Mouse (Mus musculus): ENCODE measurements around the gene Nptx1.

Nptx1 gene

DNA sequence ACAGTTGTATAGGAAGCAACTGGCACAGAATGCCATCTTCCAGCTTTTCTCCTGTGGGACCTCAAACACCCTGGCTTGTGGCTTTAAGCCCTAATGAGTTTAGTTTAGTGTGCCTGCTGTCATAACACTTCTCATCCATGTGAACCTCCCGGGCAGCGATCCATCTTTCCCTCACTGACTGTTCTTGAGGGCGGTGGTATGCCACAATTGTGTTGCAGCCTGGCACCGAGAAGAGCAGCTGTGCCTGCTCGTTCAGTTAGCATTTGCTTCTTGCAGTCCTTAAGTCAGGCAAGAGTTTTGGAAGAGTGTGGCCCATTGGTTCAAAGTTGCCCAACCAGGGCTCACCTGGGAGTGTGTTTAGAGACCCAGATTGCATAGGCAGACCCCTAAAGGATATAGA is 51.4 kb downstream of the Nptx1 start:
- no peak for DNase-seq (ENCODE audit: extremely low read depth, insufficient read length, low spot score)

GRCm38 (mm10) chr11:119493516-119493915 is 54.0 kb downstream of the Nptx1 start:
- no peak for DNase-seq (ENCODE audit: extremely low read depth, insufficient read length, low spot score)

DNA sequence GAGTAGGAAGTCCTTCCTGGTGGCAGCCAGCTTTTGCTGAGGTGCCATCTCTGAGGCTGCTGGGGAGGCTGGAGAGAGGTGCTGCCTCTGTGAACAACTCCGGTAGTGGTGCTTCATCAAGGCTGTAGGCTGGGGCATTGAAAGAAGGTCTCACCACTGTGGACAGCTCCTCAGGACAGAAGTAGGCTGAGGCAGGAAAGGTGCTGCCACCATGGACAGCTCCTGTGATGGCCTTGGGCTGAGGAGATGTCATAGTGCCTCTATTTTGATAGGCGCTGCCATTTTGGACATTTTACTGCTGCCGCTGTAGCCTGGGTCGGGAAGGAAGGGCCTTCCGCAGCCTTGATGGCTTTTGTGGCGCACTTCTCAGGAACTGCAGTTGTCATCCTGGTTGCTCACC is 54.7 kb downstream of the Nptx1 start:
- no peak for DNase-seq (ENCODE audit: extremely low read depth, insufficient read length, low spot score)

DNA sequence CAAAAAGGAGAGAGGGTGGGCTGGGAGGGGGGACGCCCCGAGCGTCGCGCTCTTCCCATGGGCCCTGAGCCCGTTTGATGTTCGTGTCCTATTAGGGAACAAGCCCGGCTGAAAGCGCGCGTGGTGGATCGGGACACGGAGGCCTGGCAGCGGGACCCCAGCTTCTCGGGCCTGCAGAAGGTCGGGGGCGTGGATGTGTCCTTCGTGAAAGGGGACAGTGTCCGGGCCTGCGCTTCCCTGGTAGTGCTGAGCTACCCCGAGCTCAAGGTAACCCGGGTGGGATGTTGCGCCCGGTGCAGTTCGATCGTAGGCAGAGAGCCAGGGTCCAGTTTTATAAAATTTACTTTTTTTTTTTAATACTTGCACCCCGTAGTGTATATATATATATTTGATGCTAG is 55.9 kb downstream of the Nptx1 start:
- no peak for DNase-seq (ENCODE audit: extremely low read depth, insufficient read length, low spot score)

- peak; percentile 96 for DNase-seq (ENCODE audit: extremely low read depth, insufficient read length, low spot score)
Observed at GRCm38 (mm10) chr11:119490861-119491689, 56.5 kb downstream of the Nptx1 start, which contains the start of gene Endov. Gene Endov, plus strand, starts transcription at chr11:119491347.
